Mouse (Mus musculus) heart, postnatal 36 days (tissue): ENCODE measurements at regions not wholly inside any gene's neighbourhood (a gene's known extent, or its start where the extent isn't known, plus 50 kb on each side); places are given as distances from the start of the nearest gene placed in this dataset.

Experiments used
- DNase-seq, 2 experiments: peaks; one replicate each; pipeline ENCODE4 v3.0.0; 2021 to 2022
- intact Hi-C: fragments of 180-260 bp; cut with DNase I; formaldehyde crosslinking; loops from one replicate; pipeline ENCODE4 v1.15.1; 2025

DNA sequence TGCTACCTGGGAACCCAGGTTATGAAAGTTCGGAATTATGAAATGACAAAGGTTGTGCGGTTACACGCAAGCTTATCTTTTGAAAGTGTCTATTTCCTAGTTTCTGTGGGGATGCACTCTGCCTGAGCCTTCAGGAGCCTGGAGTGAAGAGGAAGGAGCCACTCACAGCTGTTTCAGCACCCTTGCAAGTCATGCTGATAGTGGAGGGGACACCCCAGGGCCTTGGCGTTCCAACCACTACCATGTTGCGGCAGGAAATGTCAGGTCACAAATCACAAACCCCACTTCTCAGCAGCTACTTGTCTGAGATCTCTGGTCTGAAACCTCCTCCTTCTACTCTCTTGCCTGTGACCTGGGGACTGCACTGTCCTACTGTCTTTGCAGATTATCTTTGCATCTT lies 178.3 kb downstream of the Pten start:
- no peak for DNase-seq
- intact Hi-C loops = no loop called here

DNA sequence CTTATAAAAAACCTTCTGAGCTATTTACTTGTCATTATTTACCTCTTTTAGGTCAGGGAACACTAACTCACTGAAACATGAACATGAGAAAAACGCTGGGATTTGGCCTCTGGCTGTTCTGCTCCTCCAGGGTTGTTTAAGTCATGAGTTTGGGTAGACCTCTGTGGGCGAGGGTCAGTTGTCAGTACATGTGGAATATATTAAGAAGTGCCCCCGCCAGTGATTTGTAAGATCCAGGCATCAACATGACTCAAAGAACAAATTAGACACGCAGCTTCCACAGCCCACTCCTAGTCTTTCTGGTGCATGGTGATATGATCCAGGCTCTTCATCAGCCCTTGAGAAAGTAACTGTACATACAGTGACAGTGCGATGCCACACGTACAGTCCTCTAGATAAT lies 180.3 kb downstream of the Pten start:
- no peak for DNase-seq
- intact Hi-C loops = no loop called here

DNA sequence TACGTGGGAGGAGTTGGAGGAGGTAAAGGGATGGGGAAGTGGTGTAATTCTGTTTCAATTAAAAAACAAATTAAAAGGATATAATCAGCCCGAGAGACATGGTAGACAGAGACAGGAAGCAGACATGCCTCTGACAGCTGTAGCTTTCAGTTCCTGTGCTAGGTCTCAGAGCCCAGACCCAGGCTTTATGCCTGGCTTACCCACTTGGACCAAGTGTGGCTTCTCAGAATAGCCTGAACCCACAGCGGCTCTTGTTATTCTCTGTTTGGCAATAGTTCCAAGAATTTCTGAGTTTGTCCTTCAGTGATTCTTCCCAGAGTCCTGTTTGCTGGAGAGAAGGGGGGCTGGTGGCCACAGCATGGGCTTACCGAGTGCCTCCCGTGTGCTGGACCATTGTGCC lies 182.4 kb downstream of the Pten start:
- intact Hi-C loops = no loop called here
- no peak for DNase-seq

DNA sequence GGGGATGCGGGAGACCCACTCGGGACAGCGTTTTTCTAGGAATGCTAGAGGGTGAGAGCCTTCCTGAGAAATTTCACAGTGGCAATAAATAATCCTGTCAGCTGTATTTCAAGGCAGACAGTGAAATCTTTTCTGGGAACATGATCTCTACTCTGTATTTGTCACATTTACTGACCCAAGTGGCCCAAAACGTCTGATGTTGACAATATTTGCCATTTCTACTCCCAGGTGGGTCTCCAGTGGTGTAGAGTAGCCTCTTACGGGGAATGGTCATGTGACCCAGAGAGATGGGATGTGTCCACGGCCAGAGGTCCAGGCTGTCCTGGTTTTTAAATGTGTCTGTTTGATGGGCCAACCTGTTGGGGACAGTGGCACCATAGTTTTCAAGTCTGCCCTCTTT lies 183.5 kb downstream of the Pten start:
- no peak for DNase-seq
- intact Hi-C loops = no loop called here

- no peak for DNase-seq
- intact Hi-C loops = no loop called here
Measured at GRCm38 (mm10) chr19:32943594-32944230, 186.4 kb downstream of the Pten start.

DNA sequence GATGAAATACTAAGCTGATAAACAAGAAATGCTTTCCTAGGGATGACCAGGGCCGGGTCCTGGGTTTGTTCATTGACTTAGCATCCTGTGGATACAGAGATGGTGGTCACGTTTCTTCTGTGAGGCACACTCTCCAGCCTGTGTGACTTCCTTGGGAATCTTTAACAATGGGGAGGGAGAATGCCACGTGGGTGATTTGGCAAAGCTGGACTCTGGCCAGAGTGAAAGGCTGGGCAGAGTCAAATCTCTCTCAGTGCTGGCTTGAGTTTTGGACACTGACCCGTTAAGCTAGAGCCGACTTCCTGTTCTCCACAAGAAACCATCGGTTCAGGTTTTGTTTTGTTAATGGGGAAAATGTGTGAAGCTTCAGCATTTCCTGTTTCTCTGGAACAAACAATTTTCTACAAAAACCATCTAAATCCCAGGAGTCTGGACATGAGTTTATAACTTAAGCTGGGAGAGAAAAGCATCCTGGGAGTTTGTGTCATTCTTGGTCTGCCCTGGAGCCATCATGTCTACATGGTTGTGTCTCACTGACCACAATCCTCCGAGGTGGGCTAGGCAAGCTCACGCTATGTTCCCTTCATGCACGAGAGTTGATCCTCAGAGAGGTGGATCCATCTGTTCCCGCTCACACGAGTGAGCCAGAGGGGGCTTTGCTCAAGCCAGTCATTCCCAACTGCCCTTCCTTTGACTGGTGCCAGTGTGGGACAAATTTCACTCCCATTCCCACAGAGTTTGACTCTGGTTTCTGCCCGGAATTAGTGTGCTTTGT lies 190.0 kb downstream of the Pten start:
- intact Hi-C loops = no loop called here
- DNase-seq = no peak

DNA sequence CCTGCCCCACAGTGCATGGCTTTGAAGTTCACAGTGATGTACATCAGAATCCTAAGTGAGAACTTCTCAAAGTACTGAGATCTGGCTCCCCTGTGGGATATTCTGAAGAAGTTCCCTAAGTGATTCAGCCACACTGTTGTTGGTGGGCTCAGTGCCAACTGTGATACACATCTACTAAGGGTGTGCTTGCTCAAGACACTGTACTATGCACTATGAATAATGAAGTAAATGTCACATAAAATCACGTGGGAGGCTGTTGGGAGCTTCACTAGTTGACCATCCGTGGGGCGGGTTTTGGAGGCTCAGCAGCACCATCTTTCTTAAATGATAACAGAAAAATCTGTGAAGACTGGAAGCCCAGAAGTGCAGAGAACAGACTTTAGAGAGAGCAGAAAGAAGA lies 193.0 kb downstream of the Pten start:
- DNase-seq = no peak
- intact Hi-C loops = loop anchor here (5.0 kb wide), 2 partner anchors 43 to 277 kb away; no protein-coding TSS in a partner anchor

DNA sequence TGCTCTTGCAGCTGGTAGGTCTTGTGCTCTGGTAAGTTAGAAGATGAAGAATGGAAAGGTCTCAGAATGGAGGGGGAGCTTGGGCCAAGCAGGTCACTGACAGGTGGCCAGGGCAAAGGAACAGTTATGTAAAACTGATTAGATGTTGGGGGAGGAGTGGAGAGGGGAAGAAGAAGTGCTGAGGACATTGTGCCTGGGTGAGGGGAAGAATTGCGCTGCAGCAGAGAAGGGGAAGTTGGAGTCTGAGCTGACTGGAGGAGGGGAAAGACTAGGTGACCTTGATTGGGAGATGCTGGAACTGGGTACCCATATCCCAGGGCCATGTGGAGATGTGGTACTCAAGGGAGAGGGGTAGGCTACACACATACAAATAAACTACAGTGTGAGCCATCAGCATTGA lies 193.5 kb downstream of the Pten start:
- intact Hi-C loops = loop anchor here (5.0 kb wide), 2 partner anchors 43 to 277 kb away; no protein-coding TSS in a partner anchor
- DNase-seq = no peak

DNA sequence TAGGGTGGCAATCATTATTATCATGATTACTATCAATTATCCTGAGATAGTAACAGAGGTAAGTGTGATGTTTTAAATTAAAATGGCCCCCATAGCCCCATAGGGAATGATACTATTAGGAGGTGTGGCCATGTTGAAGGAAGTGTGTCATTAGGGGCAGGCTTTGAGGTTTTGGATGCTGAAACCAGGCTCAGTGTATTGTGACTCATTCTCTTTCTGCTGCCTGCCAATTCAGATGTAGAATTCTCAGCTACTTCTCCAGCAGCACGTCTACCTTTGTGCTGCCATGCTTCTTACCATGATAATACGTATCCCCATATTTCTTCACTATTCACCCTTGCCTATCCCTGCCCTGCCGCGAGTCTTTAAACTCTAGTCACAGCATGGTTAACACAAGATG lies 195.1 kb downstream of the Pten start:
- intact Hi-C loops = loop anchor here (5.0 kb wide), 2 partner anchors 45 to 275 kb away; no protein-coding TSS in a partner anchor
- no peak for DNase-seq

DNA sequence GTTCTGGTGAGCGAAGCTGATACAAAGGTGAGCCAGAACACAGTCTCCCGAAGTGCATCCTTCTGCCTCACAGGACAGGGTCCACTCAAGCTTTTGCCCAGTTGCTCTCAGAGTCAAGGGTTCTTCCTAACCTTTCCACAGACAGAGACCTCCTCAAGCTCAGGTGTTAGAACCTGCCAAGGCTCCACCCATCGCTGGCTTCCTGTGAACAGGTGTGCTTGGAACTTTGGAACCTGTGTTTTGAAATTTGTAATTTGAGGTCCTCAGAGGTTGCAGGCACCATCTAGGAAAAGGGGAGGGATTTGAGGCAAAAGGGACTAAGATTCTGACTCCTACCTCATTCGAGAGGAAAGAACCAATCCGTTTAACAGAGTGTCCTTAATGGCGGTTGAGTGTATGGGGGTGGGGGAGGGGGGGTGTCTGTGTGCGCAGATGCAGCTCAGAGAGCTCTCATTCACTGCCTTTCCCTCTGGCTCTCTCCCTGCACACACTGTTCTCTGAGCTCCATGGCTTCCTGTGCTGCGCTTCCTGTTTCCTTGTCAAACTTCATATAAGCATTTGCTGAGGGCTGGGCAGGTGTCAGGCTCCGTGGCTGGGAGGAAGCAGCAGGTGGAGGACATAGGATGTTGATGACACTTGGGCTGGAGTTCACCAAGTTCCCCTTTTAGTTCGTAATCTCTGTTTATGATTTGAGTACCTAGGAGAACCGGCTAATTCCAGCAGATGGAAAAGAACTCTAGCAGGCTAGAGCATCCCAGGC lies 195.8 kb downstream of the Pten start:
- DNase-seq = peak in 1 of 2 experiments; percentile 31

DNA sequence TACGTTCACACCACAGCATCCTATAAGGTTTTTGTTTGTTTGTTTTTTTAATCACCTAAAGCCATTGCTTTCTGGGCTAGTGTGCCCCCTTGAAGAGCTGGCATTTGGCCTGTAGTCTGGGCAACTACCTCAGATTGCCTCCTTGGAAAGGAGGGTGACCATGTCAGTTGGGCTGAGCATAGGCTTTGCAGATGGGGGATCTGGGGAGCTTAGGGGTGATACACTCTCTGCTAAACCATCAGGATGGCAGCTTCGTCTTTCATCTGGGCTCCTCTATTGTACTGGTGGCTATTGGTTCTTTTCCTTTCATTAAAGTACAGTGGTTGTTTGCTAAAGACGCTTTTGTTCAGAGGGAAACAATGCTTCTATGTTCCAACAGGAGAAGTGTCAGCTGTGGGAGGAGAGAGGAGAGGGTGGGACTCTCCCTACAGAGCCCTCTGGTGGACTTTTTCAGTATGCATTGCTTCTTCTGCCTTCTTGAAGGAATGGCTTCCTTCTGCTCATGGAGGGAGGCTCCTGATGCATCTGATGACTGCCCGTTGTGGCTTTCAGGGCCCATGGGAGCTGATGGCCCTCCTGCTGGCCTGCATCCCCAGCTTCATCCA lies 196.8 kb downstream of the Pten start:
- peak; percentile 31 to 50 for DNase-seq
- intact Hi-C loops = loop anchor here (1.0 to 5.0 kb wide), 4 partner anchors 47 to 273 kb away; no protein-coding TSS in a partner anchor

More for the DNA sequence above, 195.8 kb downstream of the Pten start:
- intact Hi-C loops = loop anchor here (5.0 kb wide), 2 partner anchors 46 to 274 kb away; no protein-coding TSS in a partner anchor

DNA sequence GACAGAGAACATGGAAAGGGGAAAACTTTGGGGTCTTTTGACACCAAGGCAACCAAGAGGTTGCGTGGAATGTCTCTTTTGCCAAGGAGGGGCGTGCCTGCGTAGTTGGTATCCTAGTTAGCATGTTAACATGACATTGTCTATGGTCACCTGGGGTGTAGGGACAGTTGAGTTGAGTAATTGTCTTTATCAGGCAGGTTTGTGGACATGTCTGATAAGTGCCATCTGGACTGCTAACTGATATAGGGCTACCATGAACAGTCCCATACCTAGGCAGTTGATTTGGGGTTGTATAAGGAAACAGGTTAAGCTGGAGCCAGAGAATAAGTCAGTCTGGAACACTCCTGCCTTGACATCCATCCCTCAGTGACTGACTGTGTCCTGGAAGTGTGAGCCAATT lies 197.6 kb downstream of the Pten start:
- DNase-seq = no peak
- intact Hi-C loops = loop anchor here (1.0 to 5.0 kb wide), 4 partner anchors 48 to 272 kb away; no protein-coding TSS in a partner anchor

DNA sequence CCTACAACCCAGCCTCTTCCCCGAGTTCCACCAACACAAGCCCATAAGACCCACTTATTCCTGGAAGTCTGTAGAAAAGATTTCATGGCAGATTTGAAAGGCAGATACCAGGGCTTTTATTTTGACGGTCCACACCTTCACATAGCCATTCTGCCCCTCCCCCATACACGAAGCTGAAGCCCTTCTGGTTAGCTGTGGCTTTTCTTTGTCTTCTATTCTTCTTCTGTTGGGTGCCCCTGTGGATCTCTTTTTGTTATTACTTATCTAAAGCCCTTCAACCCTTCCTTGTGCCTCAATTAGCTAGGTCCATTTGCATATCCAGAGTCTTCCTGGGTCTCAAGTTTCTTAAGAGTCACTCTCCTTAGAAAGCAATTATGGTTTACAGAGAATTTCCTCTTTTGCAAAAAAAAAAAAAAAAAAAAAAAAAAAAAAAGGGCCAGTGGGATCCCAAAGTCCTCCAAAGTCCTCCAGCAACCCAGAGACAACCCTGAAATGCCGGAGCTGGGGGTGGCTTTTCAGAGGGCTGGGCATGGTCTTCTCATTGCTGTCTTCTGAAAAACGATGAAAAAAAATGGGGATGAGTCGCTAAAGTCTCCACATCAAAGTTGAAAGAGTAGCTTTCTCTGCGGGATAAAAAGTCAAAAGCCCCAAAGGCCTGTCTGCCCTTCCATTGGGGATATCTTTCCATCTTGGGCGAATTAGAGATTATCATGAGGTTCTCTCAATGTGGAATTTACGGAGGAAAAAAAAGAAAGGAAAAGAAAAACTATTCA lies 199.0 kb downstream of the Pten start:
- DNase-seq = no peak
- intact Hi-C loops = no loop called here

- no peak for DNase-seq
- intact Hi-C loops = no loop called here
Measured at GRCm38 (mm10) chr19:32956916-32957558, 199.7 kb downstream of the Pten start.

DNA sequence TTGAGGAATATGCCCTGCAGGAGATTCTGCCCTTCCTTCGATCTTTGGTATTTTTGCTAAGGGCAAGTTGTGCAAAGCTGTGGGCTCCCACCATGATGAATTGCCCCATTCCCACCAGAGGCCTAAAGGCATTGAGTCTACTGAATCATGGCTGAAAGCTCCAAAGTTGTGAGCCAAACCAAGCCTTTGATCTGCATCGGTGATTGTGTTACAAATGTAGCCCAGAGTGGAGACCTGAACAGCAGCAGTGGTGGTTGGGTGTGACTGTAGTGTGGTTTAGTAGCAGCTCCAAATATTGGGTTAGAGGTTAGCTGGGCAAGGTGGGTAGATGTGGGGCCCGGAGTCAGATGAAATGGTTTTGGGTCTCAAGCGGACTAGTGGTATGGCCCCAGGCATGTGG lies 201.0 kb downstream of the Pten start:
- intact Hi-C loops = no loop called here
- DNase-seq = no peak

- intact Hi-C loops = no loop called here
- DNase-seq = no peak
Measured at GRCm38 (mm10) chr19:32958791-32959190, 201.5 kb downstream of the Pten start.

DNA sequence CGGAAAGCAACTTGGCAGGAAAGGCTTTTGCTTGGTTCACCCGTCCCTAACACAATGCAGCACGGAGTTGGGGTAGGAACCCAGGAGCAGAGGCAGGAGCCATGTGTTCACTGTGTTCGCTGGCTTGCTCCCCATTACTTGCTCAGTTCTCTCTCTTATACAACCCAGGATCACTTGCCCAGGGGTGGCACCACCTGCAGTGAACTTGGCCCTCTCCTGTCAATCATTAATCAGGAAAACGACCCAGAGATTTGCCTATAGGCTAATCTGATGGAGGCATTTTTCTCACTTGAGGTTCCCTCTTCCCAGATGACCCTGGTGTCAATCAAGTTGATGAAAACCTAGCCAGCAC lies 202.5 kb downstream of the Pten start:
- DNase-seq = no peak
- intact Hi-C loops = no loop called here

- no peak for DNase-seq
- intact Hi-C loops = no loop called here
Measured at GRCm38 (mm10) chr19:32960196-32960947, 203.1 kb downstream of the Pten start.

GRCm38 (mm10) chr19:32961525-32961924 lies 204.2 kb downstream of the Pten start:
- intact Hi-C loops = no loop called here
- no peak for DNase-seq
